Mouse (Mus musculus) megakaryocyte, embryonic 14.5 days (primary cell): ENCODE results near the gene Ergic2.

ENCODE experiments used
- FLI1 ChIP-seq: IDR thresholded peaks from 2 replicates; pipeline ENCODE4 v1.6.1; 2012; ENCODE audit warnings: low read length, inconsistent platforms, mixed read lengths
- GATA1 ChIP-seq: IDR thresholded peaks from 3 replicates; pipeline ENCODE4 v1.6.1; 2012; ENCODE audit warnings: mixed read lengths, low read length, inconsistent platforms, borderline replicate concordance

DNA sequence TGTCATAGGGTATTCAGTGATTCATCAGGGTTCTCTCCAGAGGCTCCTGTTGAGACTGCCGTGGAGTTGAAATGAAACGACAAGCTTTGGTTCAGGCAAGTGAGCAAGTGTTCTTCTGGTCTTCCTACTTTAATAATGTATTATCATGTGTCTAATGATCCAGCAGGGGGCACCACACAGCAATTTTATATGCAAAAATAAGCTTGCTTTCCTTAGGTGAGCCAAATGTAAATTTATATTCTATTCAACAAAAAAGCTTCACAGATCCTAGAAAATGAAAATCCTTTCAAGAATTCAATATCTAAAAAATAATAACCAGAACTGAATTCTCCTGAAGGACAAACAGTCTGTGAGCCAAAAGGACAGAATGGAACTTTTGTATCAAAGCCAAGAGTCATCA lies 36.5 kb upstream of the Ergic2 start:
- no peak for TF ChIP-seq GATA1
- no peak for TF ChIP-seq FLI1
